Mouse (Mus musculus): ENCODE results near the gene Wdr66.
A peak's percentile ranks its signal among the peaks of the same experiment; 100 is the strongest.

Wdr66 gene

GRCm38 (mm10) chr5:123270917-123271316 lies 19.0 kb downstream of the Wdr66 start:
- DNase-seq (ENCODE audit: low spot score in 2 of 2): no peak

DNA sequence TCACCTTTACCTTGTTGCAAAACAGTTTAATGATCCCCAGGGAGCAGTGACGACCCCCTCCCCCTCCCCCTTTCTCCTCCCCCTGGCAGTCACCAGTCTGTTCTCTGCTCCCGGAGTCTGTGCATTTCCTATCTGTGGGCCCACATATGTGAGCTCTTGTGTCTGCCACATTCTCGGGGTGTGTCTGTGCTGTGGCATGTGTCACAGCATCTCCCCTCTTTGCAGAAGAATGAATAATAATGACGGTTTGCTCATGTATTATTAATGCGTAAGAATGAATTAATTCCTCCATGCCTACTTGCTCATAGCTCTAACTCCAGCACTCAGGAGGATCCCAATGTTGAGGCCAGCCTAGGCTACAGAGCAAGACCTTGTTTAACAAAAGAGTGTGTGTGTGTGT lies 21.0 kb downstream of the Wdr66 start:
- DNase-seq (ENCODE audit: low spot score in 2 of 2): no peak

- no peak for DNase-seq (ENCODE audit: low spot score in 2 of 2)
Observed at GRCm38 (mm10) chr5:123276636-123277341, 24.9 kb downstream of the Wdr66 start.

- DNase-seq (ENCODE audit: low spot score in 2 of 2): no peak
Observed at GRCm38 (mm10) chr5:123277342-123277701, 25.4 kb downstream of the Wdr66 start.

- DNase-seq (ENCODE audit: low spot score in 2 of 2): no peak
Observed at GRCm38 (mm10) chr5:123277704-123278103, 25.8 kb downstream of the Wdr66 start.

- no peak for DNase-seq (ENCODE audit: low spot score in 2 of 2)
Observed at GRCm38 (mm10) chr5:123279248-123279647, 27.3 kb downstream of the Wdr66 start.

- no peak for DNase-seq (ENCODE audit: low spot score in 2 of 2)
Observed at GRCm38 (mm10) chr5:123281336-123282136, 29.6 kb downstream of the Wdr66 start.

GRCm38 (mm10) chr5:123285174-123285573 lies 33.3 kb downstream of the Wdr66 start:
- peak in 1 of 2 experiments; percentile 45 for DNase-seq (ENCODE audit: low spot score in 2 of 2)

DNA sequence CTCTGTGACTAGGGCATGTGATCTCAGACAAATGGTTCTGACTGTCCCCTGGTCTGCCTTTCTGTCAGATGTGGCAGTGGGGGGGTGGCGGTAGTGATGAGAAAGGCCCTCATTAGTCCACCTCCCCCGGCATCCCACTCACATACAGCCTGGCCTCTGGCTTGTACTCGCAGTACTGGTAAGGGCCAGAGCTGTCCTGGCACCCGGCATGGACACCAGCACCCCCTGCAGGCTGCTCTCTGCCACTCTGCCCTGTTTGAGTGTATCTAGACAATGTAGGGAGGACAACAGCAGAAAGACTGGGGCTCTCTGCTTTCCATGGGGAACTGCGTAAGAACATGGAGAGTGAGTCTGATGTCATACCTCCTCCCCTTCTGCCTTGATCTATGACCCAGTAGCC lies 36.2 kb downstream of the Wdr66 start:
- DNase-seq (ENCODE audit: low spot score in 2 of 2): no peak

DNA sequence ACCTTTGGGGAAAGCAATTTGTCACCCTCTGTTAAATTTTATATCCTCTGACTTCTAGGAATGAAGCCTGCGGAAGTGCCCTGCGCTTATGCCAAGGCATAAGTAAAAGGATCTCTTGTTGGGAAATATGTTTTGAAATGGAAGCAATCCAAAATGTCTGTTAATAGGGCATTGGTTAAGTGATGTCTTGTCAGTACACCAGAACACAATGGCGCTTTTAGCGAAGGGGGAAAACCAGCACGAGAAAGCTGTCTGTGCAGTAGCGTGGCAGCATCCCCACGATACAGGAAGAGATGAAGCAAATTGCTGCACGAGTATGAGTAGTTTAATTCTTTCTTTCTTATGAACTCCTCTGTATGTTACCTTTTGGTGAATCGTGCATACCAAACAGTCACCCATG lies 42.8 kb downstream of the Wdr66 start:
- no peak for DNase-seq (ENCODE audit: low spot score in 2 of 2)

DNA sequence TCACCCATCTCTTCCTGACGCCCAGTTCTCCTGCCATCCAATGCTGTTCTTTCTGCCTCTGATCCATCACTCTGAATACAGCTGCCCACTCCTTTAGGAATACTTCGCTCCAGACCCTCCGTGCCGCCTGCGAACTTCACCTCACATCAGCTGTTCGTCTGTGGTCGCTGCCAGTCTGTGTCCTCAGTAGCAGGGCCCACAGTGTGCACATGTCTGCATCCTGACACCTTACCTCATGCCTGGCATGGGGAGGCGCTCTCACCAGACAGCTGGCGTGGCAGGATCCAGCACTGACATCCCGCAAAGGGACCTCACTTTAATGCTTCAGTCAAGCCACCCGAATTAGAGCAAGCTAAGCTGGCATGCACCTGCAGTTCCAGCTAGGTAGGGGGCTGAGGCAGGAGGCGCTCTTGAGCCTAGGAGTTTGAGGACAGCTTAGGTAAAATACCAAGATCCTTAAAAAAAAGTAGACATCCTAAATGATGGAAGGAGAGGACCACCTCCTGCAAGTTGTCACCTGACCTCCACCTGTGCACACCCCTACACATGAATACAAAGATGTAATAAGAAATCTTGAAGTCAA lies 44.4 kb downstream of the Wdr66 start:
- no peak for DNase-seq (ENCODE audit: low spot score in 2 of 2)

GRCm38 (mm10) chr5:123296972-123297754 lies 45.3 kb downstream of the Wdr66 start:
- DNase-seq (ENCODE audit: low spot score in 2 of 2): no peak

DNA sequence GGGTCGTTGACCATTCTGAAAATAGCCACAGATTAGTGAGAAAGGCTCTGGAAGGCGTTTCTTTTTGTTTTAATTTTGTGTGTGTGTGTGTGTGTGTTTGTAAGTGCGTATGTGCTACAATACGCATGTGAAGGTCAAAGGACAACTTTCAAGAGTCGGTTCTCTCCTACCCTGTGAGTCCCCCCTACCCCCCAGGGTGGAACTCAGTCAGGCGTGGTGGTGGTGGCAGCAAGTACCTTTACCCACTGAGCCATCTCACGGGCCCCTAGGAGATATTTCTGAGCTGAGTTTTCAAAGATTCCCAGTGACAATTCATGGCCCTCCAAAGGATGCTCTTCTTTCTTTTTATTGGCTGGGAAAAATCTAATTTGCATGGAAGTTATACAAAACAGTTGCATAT lies 45.9 kb downstream of the Wdr66 start:
- no peak for DNase-seq (ENCODE audit: low spot score in 2 of 2)

DNA sequence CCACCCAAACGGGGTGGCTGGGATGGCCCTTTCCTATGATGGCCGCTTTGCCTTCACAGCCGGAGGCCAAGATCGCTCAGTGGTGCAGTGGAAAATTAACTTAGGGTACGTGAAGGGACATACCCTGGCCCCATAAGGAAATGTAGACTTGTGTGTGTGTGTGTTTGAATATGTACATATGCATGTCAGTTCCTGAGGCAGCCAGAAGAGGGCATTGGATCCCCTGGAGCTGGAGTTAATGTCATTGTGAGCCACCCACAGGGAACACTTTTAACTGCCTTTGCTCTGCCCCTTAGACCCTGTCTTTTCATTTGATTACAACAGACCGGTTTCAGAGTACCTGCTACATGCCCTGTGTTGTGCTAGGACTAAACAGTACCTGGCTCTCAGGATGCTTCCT lies 46.6 kb downstream of the Wdr66 start:
- DNase-seq (ENCODE audit: low spot score in 2 of 2): no peak

DNA sequence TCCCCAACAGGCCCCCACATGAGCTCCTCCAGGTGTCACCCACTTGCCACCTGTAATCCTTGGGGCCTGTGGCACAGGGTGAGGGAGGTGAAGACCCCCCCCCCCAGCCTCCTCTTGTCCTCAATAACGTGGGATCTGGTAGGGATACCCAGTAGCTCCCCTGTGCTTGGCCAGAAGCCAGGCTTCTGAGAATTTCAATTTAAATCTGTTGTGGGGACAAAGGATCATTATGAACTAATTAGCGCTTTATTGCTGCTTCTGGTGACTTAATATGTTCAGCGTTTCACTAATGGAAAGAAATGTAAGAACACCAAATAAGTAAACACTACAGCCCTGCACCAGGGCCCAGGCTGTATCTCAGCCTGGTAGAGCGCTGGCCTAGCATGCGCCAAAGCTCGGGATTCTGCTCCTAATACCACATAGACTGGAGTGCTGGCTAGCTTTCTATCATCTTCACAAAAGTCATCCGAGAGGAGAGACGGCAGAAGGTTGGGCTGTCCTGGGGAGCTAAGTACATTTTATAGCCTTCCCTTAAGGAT lies 48.7 kb downstream of the Wdr66 start:
- DNase-seq (ENCODE audit: low spot score in 2 of 2): no peak

GRCm38 (mm10) chr5:123301780-123302521 lies 50.0 kb downstream of the Wdr66 start:
- DNase-seq (ENCODE audit: low spot score in 2 of 2): no peak

DNA sequence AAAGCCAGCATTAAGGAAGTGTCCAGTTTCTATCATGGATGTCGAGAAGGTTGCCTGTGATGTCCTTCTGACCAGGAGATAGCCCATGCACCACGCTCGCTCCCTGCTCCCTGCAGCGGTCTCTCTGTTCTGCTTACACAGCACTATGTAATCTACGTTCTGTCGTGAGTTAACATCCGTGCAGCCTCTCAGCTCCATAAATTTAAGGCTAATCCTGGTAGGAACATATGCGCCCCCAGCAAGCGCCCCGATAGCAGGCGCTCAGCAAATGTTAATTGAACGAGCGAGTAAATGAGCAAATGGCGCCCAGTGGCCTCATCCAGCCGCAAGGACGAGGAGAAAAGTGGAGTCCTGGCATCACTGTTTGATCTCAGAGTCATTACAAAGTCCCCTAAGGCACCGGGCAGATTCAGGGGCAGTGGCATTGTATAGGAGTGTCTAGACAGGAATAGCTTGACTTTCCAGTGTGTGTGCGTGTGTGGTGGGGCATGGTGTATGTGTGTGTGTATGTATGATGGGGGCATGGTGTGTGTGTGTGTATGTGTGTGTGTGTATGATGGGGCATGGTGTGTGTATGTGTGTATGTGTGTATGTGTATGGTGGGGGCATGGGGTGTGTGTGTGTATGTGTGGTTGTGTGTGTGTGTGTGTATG lies 55.9 kb downstream of the Wdr66 start:
- no peak for DNase-seq (ENCODE audit: low spot score in 2 of 2)

DNA sequence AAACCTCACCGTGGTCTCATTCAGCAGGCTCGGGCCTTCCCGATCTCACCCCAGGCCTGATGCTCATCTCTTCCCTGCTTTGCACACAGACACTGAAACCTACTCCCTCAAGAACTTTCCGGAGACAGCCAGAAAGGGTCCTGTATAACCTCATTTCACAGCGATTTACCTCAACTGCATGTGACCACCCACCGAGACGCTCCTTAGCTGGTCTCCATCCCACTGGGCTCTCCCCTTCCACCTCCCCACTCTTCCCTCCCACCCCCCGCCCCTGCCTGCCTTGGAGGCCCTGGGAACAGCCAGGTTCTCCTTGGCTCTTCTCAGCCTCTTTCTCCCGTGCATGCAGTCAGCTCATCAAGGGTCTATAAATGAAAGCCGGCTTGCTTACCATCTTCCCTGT lies 57.9 kb downstream of the Wdr66 start:
- no peak for DNase-seq (ENCODE audit: low spot score in 2 of 2)

DNA sequence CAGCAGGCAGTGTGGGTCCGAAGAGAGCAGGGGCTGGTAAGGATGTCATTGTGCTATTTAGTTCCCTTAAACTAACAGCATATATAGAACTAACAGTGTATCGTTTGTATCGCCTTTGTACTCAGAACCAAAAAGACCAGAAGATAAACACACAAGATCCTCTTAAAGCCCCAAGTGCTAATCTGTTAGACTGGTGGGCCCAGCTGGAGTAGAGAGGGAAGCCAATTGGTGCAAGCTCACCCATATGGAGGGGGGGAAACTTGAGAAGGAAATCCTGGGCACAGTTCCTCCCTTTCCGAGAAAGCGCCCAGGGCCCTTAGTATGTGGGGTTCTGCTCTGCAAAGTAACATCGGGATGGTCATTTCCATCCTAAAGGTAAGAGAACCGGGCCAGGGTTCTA lies 58.3 kb downstream of the Wdr66 start:
- no peak for DNase-seq (ENCODE audit: low spot score in 2 of 2)

- no peak for DNase-seq (ENCODE audit: low spot score in 2 of 2)
Observed at GRCm38 (mm10) chr5:123313058-123313630, 61.2 kb downstream of the Wdr66 start.
